Mouse (Mus musculus): ENCODE results near the gene Evc2. TPM values are rescaled to one million over a fixed set of nuclear protein-coding genes. Genes with fewer than 3 reads are reported as not detected.

Gene Evc2
- polyA plus RNA-seq, 1 experiment: 0.13 TPM

GRCm38 (mm10) chr5:37356027-37356426, 17.7 kb downstream of the Evc2 start:
- no peak overlapping the region for H3K4me3 ChIP-seq (ENCODE audit: insufficient read depth, low read length)
- H3K4me1 ChIP-seq (ENCODE audit: control insufficient read depth, insufficient read depth, low read length): no peaks in the 10 kb centered on the region
- H3K27ac ChIP-seq (ENCODE audit: insufficient read depth, low read depth, low read length): no peak overlapping the region
- TF ChIP-seq POLR2A (IDR thresholded peaks at IDR 0.05; ENCODE audit: borderline replicate concordance, low read depth, low read length) (no peak), CTCF (IDR thresholded peaks at IDR 0.05; ENCODE audit: low read depth, low read length) (no peak)

GRCm38 (mm10) chr5:37362618-37363017, 24.3 kb downstream of the Evc2 start:
- H3K4me3 ChIP-seq (ENCODE audit: insufficient read depth, low read length): no peak overlapping the region
- H3K27ac ChIP-seq (ENCODE audit: insufficient read depth, low read depth, low read length): no peak overlapping the region
- H3K4me1 ChIP-seq (ENCODE audit: control insufficient read depth, insufficient read depth, low read length): no peaks in the 10 kb centered on the region
- TF ChIP-seq CTCF (IDR thresholded peaks at IDR 0.05; ENCODE audit: low read depth, low read length): no peak
- no peak for TF ChIP-seq POLR2A (IDR thresholded peaks at IDR 0.05; ENCODE audit: borderline replicate concordance, low read depth, low read length)

- no peaks in the 10 kb centered on the region for H3K4me1 ChIP-seq (ENCODE audit: control insufficient read depth, insufficient read depth, low read length)
- H3K27ac ChIP-seq (ENCODE audit: insufficient read depth, low read depth, low read length): no peak overlapping the region
- TF ChIP-seq CTCF (IDR thresholded peaks at IDR 0.05; ENCODE audit: low read depth, low read length): no peak
- no peak for TF ChIP-seq POLR2A (IDR thresholded peaks at IDR 0.05; ENCODE audit: borderline replicate concordance, low read depth, low read length)
- no peak overlapping the region for H3K4me3 ChIP-seq (ENCODE audit: insufficient read depth, low read length)
Measured at GRCm38 (mm10) chr5:37363284-37363683, 25.0 kb downstream of the Evc2 start.

GRCm38 (mm10) chr5:37365751-37366150, 27.5 kb downstream of the Evc2 start:
- Histone ChIP-seq H3K4me1 (ENCODE audit: control insufficient read depth, insufficient read depth, low read length) (no peaks in the 10 kb centered on the region), H3K27ac (ENCODE audit: insufficient read depth, low read depth, low read length) (no peak overlapping the region), H3K4me3 (ENCODE audit: insufficient read depth, low read length) (no peak overlapping the region)
- TF ChIP-seq POLR2A (IDR thresholded peaks at IDR 0.05; ENCODE audit: borderline replicate concordance, low read depth, low read length) (no peak), CTCF (IDR thresholded peaks at IDR 0.05; ENCODE audit: low read depth, low read length) (no peak)

- H3K4me3 ChIP-seq (ENCODE audit: insufficient read depth, low read length): no peak overlapping the region
- TF ChIP-seq CTCF (IDR thresholded peaks at IDR 0.05; ENCODE audit: low read depth, low read length) (no peak), POLR2A (IDR thresholded peaks at IDR 0.05; ENCODE audit: borderline replicate concordance, low read depth, low read length) (no peak)
- no peaks in the 10 kb centered on the region for H3K4me1 ChIP-seq (ENCODE audit: control insufficient read depth, insufficient read depth, low read length)
- H3K27ac ChIP-seq (ENCODE audit: insufficient read depth, low read depth, low read length): no peak overlapping the region
Measured at GRCm38 (mm10) chr5:37368796-37369195, 30.5 kb downstream of the Evc2 start.

- Histone ChIP-seq H3K4me1 (ENCODE audit: control insufficient read depth, insufficient read depth, low read length) (no peaks in the 10 kb centered on the region), H3K27ac (ENCODE audit: insufficient read depth, low read depth, low read length) (no peak overlapping the region), H3K4me3 (ENCODE audit: insufficient read depth, low read length) (no peak overlapping the region)
- no peak for TF ChIP-seq CTCF (IDR thresholded peaks at IDR 0.05; ENCODE audit: low read depth, low read length)
- TF ChIP-seq POLR2A (IDR thresholded peaks at IDR 0.05; ENCODE audit: borderline replicate concordance, low read depth, low read length): no peak
Measured at GRCm38 (mm10) chr5:37377376-37377775, 39.1 kb downstream of the Evc2 start.

- H3K4me1 ChIP-seq (ENCODE audit: control insufficient read depth, insufficient read depth, low read length): no peaks in the 10 kb centered on the region
- TF ChIP-seq CTCF (IDR thresholded peaks at IDR 0.05; ENCODE audit: low read depth, low read length) (no peak), POLR2A (IDR thresholded peaks at IDR 0.05; ENCODE audit: borderline replicate concordance, low read depth, low read length) (no peak)
- no peak overlapping the region for H3K4me3 ChIP-seq (ENCODE audit: insufficient read depth, low read length)
- no peak overlapping the region for H3K27ac ChIP-seq (ENCODE audit: insufficient read depth, low read depth, low read length)
Measured at GRCm38 (mm10) chr5:37380641-37381040, 42.3 kb downstream of the Evc2 start.

GRCm38 (mm10) chr5:37383570-37383969, 45.3 kb downstream of the Evc2 start:
- H3K4me3 ChIP-seq (ENCODE audit: insufficient read depth, low read length): no peak overlapping the region
- H3K27ac ChIP-seq (ENCODE audit: insufficient read depth, low read depth, low read length): no peak overlapping the region
- no peaks in the 10 kb centered on the region for H3K4me1 ChIP-seq (ENCODE audit: control insufficient read depth, insufficient read depth, low read length)
- TF ChIP-seq CTCF (IDR thresholded peaks at IDR 0.05; ENCODE audit: low read depth, low read length): no peak
- no peak for TF ChIP-seq POLR2A (IDR thresholded peaks at IDR 0.05; ENCODE audit: borderline replicate concordance, low read depth, low read length)

GRCm38 (mm10) chr5:37388646-37389045, 50.3 kb downstream of the Evc2 start:
- Histone ChIP-seq H3K27ac (ENCODE audit: insufficient read depth, low read depth, low read length) (no peak overlapping the region), H3K4me3 (ENCODE audit: insufficient read depth, low read length) (no peak overlapping the region), H3K4me1 (ENCODE audit: control insufficient read depth, insufficient read depth, low read length) (no peaks in the 10 kb centered on the region)
- TF ChIP-seq CTCF (IDR thresholded peaks at IDR 0.05; ENCODE audit: low read depth, low read length): no peak
- TF ChIP-seq POLR2A (IDR thresholded peaks at IDR 0.05; ENCODE audit: borderline replicate concordance, low read depth, low read length): no peak

- TF ChIP-seq CTCF (IDR thresholded peaks at IDR 0.05; ENCODE audit: low read depth, low read length) (no peak), POLR2A (IDR thresholded peaks at IDR 0.05; ENCODE audit: borderline replicate concordance, low read depth, low read length) (no peak)
- Histone ChIP-seq H3K4me3 (ENCODE audit: insufficient read depth, low read length) (no peak overlapping the region), H3K27ac (ENCODE audit: insufficient read depth, low read depth, low read length) (no peak overlapping the region), H3K4me1 (ENCODE audit: control insufficient read depth, insufficient read depth, low read length) (no peaks in the 10 kb centered on the region)
Measured at GRCm38 (mm10) chr5:37389808-37390495, 51.7 kb downstream of the Evc2 start.
